Mouse (Mus musculus): Measurements from ENCODE around the gene Cd247. TPM values are rescaled to one million over a fixed set of nuclear protein-coding genes. Genes with fewer than 3 reads are reported as not detected.

The Cd247 gene
- total and polyA plus RNA-seq, 2 experiments from 2014 or later = 0.83 TPM; not detected in 1

DNA sequence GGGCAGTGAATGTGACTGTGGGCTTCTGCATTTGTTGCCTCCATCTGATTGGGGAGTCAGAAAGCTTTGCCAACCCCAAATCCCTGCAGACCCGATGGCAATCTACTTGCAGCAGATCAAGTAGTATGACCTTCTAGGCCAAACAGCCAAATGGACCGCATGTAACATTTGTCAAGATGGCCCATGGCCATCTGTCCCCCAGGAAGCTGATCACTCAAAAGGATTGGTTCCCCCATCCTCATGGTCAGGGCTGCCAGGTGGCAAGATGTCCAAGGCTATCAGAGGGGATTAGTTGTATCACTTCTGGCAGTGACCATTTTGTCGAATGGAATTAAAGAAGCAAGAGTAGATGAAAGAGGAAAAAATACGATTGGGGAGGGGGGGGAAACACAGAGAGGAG, 50.7 kb downstream of the Cd247 start:
- Histone ChIP-seq H3K4me3 (ENCODE audit: low read depth, low read length) (no peak overlapping the region), H3K4me2 (ENCODE audit: low read depth, low read length, poor library complexity, severe bottlenecking) (no peak overlapping the region), H3K27ac (ENCODE audit: low read depth, low read length) (no peak overlapping the region), H3K36me3 (ENCODE audit: insufficient read depth, low read length) (no peaks in the 10 kb centered on the region), H3K9ac (replicated peaks; ENCODE audit: low read length, poor library complexity, severe bottlenecking) (no peak overlapping the region), H3K4me1 (ENCODE audit: insufficient read depth, low read length) (no peaks in the 10 kb centered on the region), H3K9me3 (ENCODE audit: low read length) (no peaks in the 10 kb centered on the region), H3K27me3 (ENCODE audit: insufficient read depth, low read length) (peaks cover 8% of the 10 kb centered on the region)
- DNase-seq (ENCODE audit: low spot score) (peak; percentile 74), ATAC-seq (ENCODE audit: low FRiP score) (no peak)
- WGBS = 49% methylated on average over 4 of the region's 4 CpGs
- no peak for TF ChIP-seq CTCF (IDR thresholded peaks at IDR 0.05)

DNA sequence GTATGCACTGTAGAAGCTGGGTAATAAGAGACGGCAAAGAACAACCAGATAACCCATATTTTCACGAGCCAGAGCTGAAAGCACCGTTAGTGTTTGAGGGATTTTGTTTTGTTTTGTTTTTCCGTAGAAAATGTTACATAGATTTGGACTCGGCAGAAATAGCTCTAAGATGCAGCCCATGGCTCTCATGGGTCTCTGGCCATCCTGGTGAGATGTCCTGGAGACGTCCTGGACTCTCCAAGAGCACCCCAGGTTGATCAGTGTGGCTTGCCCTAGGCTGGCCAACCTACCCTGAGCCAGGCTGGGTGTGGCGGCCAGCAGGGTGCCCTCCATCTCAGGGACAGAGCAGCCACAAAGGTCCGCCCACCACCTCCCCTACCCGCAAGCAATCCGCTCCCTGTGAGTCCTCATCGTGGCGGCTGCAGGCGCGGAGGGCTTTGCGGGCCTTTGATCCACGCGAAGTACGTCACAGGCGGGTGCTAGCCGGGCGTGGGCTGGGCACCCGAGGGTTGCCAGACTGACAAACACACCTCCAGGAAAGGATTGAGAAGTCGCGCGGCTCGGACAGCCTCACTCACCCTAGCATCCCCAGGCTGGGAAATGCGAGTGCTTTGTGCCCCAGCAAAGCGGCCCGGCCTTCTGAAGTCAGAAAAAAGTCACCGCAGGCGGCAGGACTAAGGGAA, 52.2 kb downstream of the Cd247 start:
- H3K4me2 ChIP-seq (ENCODE audit: low read depth, low read length, poor library complexity, severe bottlenecking) = peak overlapping the region; percentile 63
- no peaks in the 10 kb centered on the region for H3K9me3 ChIP-seq (ENCODE audit: low read length)
- no peak for ATAC-seq (ENCODE audit: low FRiP score)
- no peak overlapping the region for H3K27ac ChIP-seq (ENCODE audit: low read depth, low read length)
- H3K4me3 ChIP-seq (ENCODE audit: low read depth, low read length) = peak overlapping the region; percentile 34
- H3K27me3 ChIP-seq (ENCODE audit: insufficient read depth, low read length) = peaks cover 8% of the 10 kb centered on the region
- no peak for TF ChIP-seq CTCF (IDR thresholded peaks at IDR 0.05)
- WGBS = 10% methylated on average over 31 of the region's 31 CpGs
- H3K9ac ChIP-seq (replicated peaks; ENCODE audit: low read length, poor library complexity, severe bottlenecking) = peak overlapping the region; percentile 52
- no peaks in the 10 kb centered on the region for H3K4me1 ChIP-seq (ENCODE audit: insufficient read depth, low read length)
- DNase-seq (ENCODE audit: low spot score) = no peak
- H3K36me3 ChIP-seq (ENCODE audit: insufficient read depth, low read length) = no peaks in the 10 kb centered on the region

DNA sequence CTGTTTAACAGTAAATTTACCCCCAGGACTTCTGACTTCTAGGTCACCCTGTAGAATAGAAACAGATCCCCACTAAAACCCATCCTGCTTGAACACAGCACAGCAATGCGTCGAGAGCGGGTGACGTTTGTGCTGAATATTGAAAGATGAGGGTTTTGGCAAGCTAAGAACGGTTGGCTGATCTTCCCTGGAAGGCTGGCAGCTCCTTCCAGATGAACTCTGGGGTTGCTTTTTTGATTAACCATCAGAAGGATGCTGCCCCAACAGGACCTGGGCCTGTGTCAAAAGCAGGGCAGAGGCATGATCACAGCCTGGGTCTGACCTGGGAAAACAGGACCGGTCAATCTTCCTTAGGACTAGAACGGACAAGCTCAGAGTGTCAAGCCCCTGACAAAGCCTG, 53.7 kb downstream of the Cd247 start:
- WGBS = 76% methylated on average over 7 of the region's 7 CpGs
- Histone ChIP-seq H3K9me3 (ENCODE audit: low read length) (no peaks in the 10 kb centered on the region), H3K27me3 (ENCODE audit: insufficient read depth, low read length) (peaks cover 8% of the 10 kb centered on the region), H3K4me3 (ENCODE audit: low read depth, low read length) (no peak overlapping the region), H3K4me2 (ENCODE audit: low read depth, low read length, poor library complexity, severe bottlenecking) (no peak overlapping the region), H3K36me3 (ENCODE audit: insufficient read depth, low read length) (no peaks in the 10 kb centered on the region), H3K27ac (ENCODE audit: low read depth, low read length) (no peak overlapping the region), H3K4me1 (ENCODE audit: insufficient read depth, low read length) (no peaks in the 10 kb centered on the region), H3K9ac (replicated peaks; ENCODE audit: low read length, poor library complexity, severe bottlenecking) (no peak overlapping the region)
- no peak for TF ChIP-seq CTCF (IDR thresholded peaks at IDR 0.05)
- ATAC-seq (ENCODE audit: low FRiP score) (no peak), DNase-seq (ENCODE audit: low spot score) (no peak)

DNA sequence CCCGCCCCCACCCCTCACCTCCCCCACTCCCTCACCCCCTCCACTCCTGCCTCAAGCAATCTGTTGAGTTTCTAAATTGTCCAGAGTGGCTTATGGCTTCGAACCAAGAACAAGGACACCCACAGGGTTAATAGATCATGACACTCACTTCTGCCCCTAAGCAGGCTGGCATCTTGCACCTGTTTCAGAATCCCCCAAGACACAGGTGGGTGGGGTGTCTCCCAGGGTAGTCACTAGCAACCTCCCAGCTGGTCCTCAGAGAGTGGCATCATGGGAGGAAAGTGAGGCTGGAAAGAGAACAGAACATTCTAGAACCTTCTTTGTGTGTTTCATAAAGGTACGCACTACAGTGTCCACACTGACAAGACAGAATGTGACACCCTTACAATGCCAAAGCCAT, 55.1 kb downstream of the Cd247 start:
- DNase-seq (ENCODE audit: low spot score) (no peak), ATAC-seq (ENCODE audit: low FRiP score) (no peak)
- Histone ChIP-seq H3K9ac (replicated peaks; ENCODE audit: low read length, poor library complexity, severe bottlenecking) (no peak overlapping the region), H3K36me3 (ENCODE audit: insufficient read depth, low read length) (no peaks in the 10 kb centered on the region), H3K4me2 (ENCODE audit: low read depth, low read length, poor library complexity, severe bottlenecking) (no peak overlapping the region), H3K27ac (ENCODE audit: low read depth, low read length) (no peak overlapping the region), H3K4me1 (ENCODE audit: insufficient read depth, low read length) (no peaks in the 10 kb centered on the region), H3K27me3 (ENCODE audit: insufficient read depth, low read length) (peaks cover 8% of the 10 kb centered on the region), H3K9me3 (ENCODE audit: low read length) (no peaks in the 10 kb centered on the region), H3K4me3 (ENCODE audit: low read depth, low read length) (no peak overlapping the region)
- no peak for TF ChIP-seq CTCF (IDR thresholded peaks at IDR 0.05)
- WGBS = 74% methylated on average over 3 of the region's 3 CpGs

- TF ChIP-seq CTCF (IDR thresholded peaks at IDR 0.05) = no peak
- DNase-seq (ENCODE audit: low spot score) (no peak), ATAC-seq (ENCODE audit: low FRiP score) (peak; percentile 24; the same call in 1 of the 2 replicates)
- no peak overlapping the region for H3K27ac ChIP-seq (ENCODE audit: low read depth, low read length)
- WGBS = 2% methylated on average over 14 of the region's 20 CpGs
- H3K36me3 ChIP-seq (ENCODE audit: insufficient read depth, low read length) = no peaks in the 10 kb centered on the region
- no peaks in the 10 kb centered on the region for H3K4me1 ChIP-seq (ENCODE audit: insufficient read depth, low read length)
- peak overlapping the region; percentile 93 for H3K4me2 ChIP-seq (ENCODE audit: low read depth, low read length, poor library complexity, severe bottlenecking)
- peak overlapping the region; percentile 42 for H3K4me3 ChIP-seq (ENCODE audit: low read depth, low read length)
- no peaks in the 10 kb centered on the region for H3K9me3 ChIP-seq (ENCODE audit: low read length)
- H3K27me3 ChIP-seq (ENCODE audit: insufficient read depth, low read length) = peaks cover 8% of the 10 kb centered on the region
- H3K9ac ChIP-seq (replicated peaks; ENCODE audit: low read length, poor library complexity, severe bottlenecking) = peak overlapping the region; percentile 42; the same call in 1 of the 2 replicates
Observed at GRCm38 (mm10) chr1:165844466-165844951, 56.0 kb downstream of the Cd247 start.

GRCm38 (mm10) chr1:165844956-165845355, 56.5 kb downstream of the Cd247 start:
- no peaks in the 10 kb centered on the region for H3K9me3 ChIP-seq (ENCODE audit: low read length)
- peaks cover 8% of the 10 kb centered on the region for H3K27me3 ChIP-seq (ENCODE audit: insufficient read depth, low read length)
- peak overlapping the region; percentile 42 for H3K4me3 ChIP-seq (ENCODE audit: low read depth, low read length)
- WGBS = under 1% methylated on average over 26 of the region's 26 CpGs
- no peak for TF ChIP-seq CTCF (IDR thresholded peaks at IDR 0.05)
- H3K4me1 ChIP-seq (ENCODE audit: insufficient read depth, low read length) = no peaks in the 10 kb centered on the region
- no peak overlapping the region for H3K27ac ChIP-seq (ENCODE audit: low read depth, low read length)
- peak overlapping the region; percentile 93 for H3K4me2 ChIP-seq (ENCODE audit: low read depth, low read length, poor library complexity, severe bottlenecking)
- peak overlapping the region; percentile 42; the same call in 1 of the 2 replicates for H3K9ac ChIP-seq (replicated peaks; ENCODE audit: low read length, poor library complexity, severe bottlenecking)
- DNase-seq (ENCODE audit: low spot score) (no peak), ATAC-seq (ENCODE audit: low FRiP score) (peak; percentile 18; the same call in 1 of the 2 replicates)
- no peaks in the 10 kb centered on the region for H3K36me3 ChIP-seq (ENCODE audit: insufficient read depth, low read length)

Data from midbrain, postnatal 0 days (tissue).